Mouse (Mus musculus) stomach, postnatal 0 days (tissue): ENCODE data around the gene Rab11fip5.

Source experiments
- CTCF ChIP-seq: IDR thresholded peaks from 2 replicates; pipeline ENCODE4 v1.5.1; 2016; ENCODE audit warnings: antibody characterized with exemption, low read depth, mild to moderate bottlenecking, moderate library complexity
- EP300 ChIP-seq: optimal IDR thresholded peaks from 2 replicates; pipeline ENCODE3; 2016; ENCODE audit warnings: antibody characterized with exemption

GRCm38 (mm10) chr6:85370041-85370440 is 4.4 kb downstream of the Rab11fip5 start:
- no peak for TF ChIP-seq CTCF
- no peak for TF ChIP-seq EP300
